Mouse (Mus musculus) thymus, adult 2 months (tissue): ENCODE data around the gene Foxm1. TPM values are rescaled to one million over a fixed set of nuclear protein-coding genes. Genes with fewer than 3 reads are reported as not detected.
A peak's percentile ranks its signal among the peaks of the same experiment; 100 is the strongest.

Experiments
- DNase-seq: peaks from one replicate; pipeline ENCODE4 v3.0.0; 2021
- H3K27ac ChIP-seq: fragments of 200-500 bp; 2 replicates; pipeline ENCODE4 v1.5.1; 2012; ENCODE audit warnings: low read length, control low read depth; ENCODE audit not compliant: control insufficient read depth, insufficient read depth
- H3K27me3 ChIP-seq: fragments of 200-500 bp; 2 replicates; pipeline ENCODE4 v1.6.1; 2012; ENCODE audit warnings: mild to moderate bottlenecking, low read length, moderate library complexity, mixed read lengths; ENCODE audit not compliant: control insufficient read depth, insufficient read depth
- H3K36me3 ChIP-seq: fragments of 200-500 bp; 2 replicates; pipeline ENCODE4 v1.6.1; 2012; ENCODE audit warnings: mild to moderate bottlenecking, low read length, moderate library complexity; ENCODE audit not compliant: control insufficient read depth, insufficient read depth
- H3K4me1 ChIP-seq: fragments of 200-500 bp; replicated peaks from 2 replicates; pipeline ENCODE4 v1.6.1; 2012; ENCODE audit warnings: low read length; ENCODE audit not compliant: control insufficient read depth, insufficient read depth
- H3K4me3 ChIP-seq: fragments of 200-500 bp; 2 replicates; pipeline ENCODE4 v1.5.1; 2012; ENCODE audit warnings: mild to moderate bottlenecking, low read length, control low read depth, moderate library complexity; ENCODE audit not compliant: control insufficient read depth, insufficient read depth
- CTCF ChIP-seq: fragments of 200-500 bp; IDR thresholded peaks from 2 replicates; pipeline ENCODE4 v1.5.1; 2012; ENCODE audit warnings: mild to moderate bottlenecking, control low read depth, low read length, moderate library complexity, borderline replicate concordance; ENCODE audit not compliant: control insufficient read depth, poor library complexity, insufficient read depth; ENCODE audit errors: extremely low read depth
- POLR2A ChIP-seq: fragments of 200-500 bp; IDR thresholded peaks from 2 replicates; pipeline ENCODE4 v1.6.1; 2012; ENCODE audit warnings: mild to moderate bottlenecking, low read length, control low read depth, moderate library complexity; ENCODE audit not compliant: control insufficient read depth, poor library complexity, insufficient read depth; ENCODE audit errors: extremely low read depth
- WGBS: fragments of 180-500 bp; shearing (Covaris S2); methylation state at CpG from one replicate; pipeline ENCODE4 v1.1.7; 2018; 5-methylcytosine and 5-hydroxymethylcytosine counted together
- polyA plus RNA-seq: library from polyadenylated mRNA; depleted of rRNA; stranded (reverse); fragments of >200 nt; gene quantifications from 2 replicates; pipeline ENCODE4 v1.2.3, GENCODE M21; 2012; rRNA removed

The Foxm1 gene
- polyA plus RNA-seq, 1 experiment = 115 TPM

GRCm38 (mm10) chr6:128423496-128424268, 60.9 kb downstream of the Foxm1 start:
- DNase-seq = no peak
- TF ChIP-seq POLR2A = no peak
- H3K27me3 ChIP-seq = no peaks in the 10 kb centered on the region
- no peak overlapping the region for H3K4me3 ChIP-seq
- no peaks in the 10 kb centered on the region for H3K36me3 ChIP-seq
- H3K27ac ChIP-seq = no peak overlapping the region
- peaks cover 2% of the 10 kb centered on the region for H3K4me1 ChIP-seq
- WGBS = 42% methylated on average over 15 of the region's 16 CpGs

DNA sequence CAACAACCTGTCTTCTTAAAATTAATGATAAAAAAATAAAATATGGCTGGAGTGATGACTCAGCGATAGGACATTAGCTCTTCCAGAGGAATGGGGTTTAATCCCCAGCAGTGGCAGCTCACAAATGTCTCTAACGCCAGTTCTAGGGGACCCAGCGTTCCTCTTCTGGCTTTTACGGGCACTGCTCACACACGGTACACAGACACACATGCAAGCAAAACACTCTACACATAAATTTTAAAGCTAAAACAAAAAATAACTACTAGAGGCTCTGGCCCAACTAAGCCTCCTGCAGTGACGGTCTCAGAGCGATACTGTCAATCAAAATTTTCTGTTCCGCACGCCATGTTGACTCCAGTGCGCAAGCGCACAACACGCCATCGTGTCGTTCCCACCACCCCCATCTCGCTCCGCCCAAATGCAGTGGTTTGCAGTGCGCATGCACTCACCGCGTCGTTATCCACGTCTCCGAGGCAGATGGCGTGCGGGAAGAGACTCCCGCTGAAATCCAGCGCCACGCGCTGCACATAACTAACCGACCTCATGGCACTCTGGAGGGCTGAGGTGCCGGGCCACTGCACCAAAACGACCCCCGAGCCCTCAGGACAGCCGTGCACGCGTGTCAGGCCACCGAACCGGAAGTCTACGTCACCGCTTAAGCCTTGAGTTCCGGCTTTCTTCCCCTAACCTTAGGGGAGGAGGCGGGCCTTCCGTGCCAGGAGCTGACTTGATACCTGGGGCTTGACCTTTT, 61.7 kb downstream of the Foxm1 start, which contains the start of gene Itfg2:
Gene Itfg2 (minus strand): TSS at position 663 of the 751 bp plus-strand sequence.
- under 1% methylated on average over 42 of the region's 42 CpGs for WGBS
- Histone ChIP-seq H3K27ac (peak within 1 kb of the TSS; percentile 31), H3K4me1 (peaks cover 2% of the 10 kb centered on the region), H3K36me3 (no peaks in the 10 kb centered on the region), H3K4me3 (peak within 1 kb of the TSS; percentile 56), H3K27me3 (no peaks in the 10 kb centered on the region)
- DNase-seq = peak; percentile 92
- TF ChIP-seq CTCF (peak; percentile 45; the same call in 1 of the 2 replicates), POLR2A (peak; percentile 83)

DNA sequence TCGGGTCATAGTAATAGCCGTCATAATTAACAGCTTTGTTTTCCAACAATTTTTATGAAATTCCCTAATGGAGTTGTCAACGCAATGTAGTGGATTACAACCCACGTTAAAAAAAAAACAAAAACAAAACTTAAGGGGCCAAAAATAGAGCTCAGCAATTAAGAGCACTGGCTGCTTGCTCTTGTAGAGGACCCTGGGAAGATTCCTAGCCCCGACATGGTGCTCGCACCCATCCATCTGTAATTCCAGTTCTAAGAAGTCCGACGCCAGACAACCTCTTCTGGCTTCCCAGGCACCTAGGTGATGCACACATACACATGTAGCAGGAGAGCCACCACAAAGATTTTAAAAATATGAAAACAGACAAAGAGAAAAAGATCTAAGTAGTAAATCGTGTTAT, 62.3 kb downstream of the Foxm1 start:
- no peak for TF ChIP-seq CTCF
- peaks cover 2% of the 10 kb centered on the region for H3K4me1 ChIP-seq
- no peak for DNase-seq
- no peaks in the 10 kb centered on the region for H3K36me3 ChIP-seq
- WGBS = 38% methylated on average over 9 of the region's 9 CpGs
- peak overlapping the region; percentile 56; the same call in 1 of the 2 replicates for H3K4me3 ChIP-seq
- H3K27ac ChIP-seq = no peak overlapping the region
- H3K27me3 ChIP-seq = no peaks in the 10 kb centered on the region

Other genes starting within 250 kb of the Foxm1 start
- gene Tspan9, start 219.4 kb upstream of the Foxm1 start, polyA plus RNA-seq = 33.3 and 36.7 TPM in 2 replicates
- 0.53 and 0.59 TPM in 2 replicates for gene Tead4, start 62.1 kb upstream of the Foxm1 start, polyA plus RNA-seq
- 23.5 and 28.0 TPM in 2 replicates for gene Tulp3, start 7.1 kb upstream of the Foxm1 start, polyA plus RNA-seq
- 51.7 and 62.0 TPM in 2 replicates for gene Rhno1, start 56 bp upstream of the Foxm1 start, polyA plus RNA-seq
- gene Tex52, start 12.5 kb downstream of the Foxm1 start, polyA plus RNA-seq = 0.92 and 1.2 TPM in 2 replicates
- gene Gm44596, start 12.5 kb downstream of the Foxm1 start, polyA plus RNA-seq = not detected in 2 replicates
- 0.59 TPM in 2 replicates for gene Nrip2, start 36.3 kb downstream of the Foxm1 start, polyA plus RNA-seq
- gene Itfg2, start 62.0 kb downstream of the Foxm1 start, polyA plus RNA-seq = 55.6 and 56.4 TPM in 2 replicates
- gene Fkbp4, start 75.7 kb downstream of the Foxm1 start, polyA plus RNA-seq = 138 and 139 TPM in 2 replicates
- gene Pzp, start 163.8 kb downstream of the Foxm1 start, polyA plus RNA-seq = 0.03 and 1.5 TPM in 2 replicates
- gene A2ml1, start 218.6 kb downstream of the Foxm1 start, polyA plus RNA-seq = 0.31 and 0.73 TPM in 2 replicates